Mouse (Mus musculus) spleen, embryonic (tissue): ENCODE data around the gene Zfp553.

Source experiments
- CTCF ChIA-PET: fragments of 350-600 bp; sonication (Branson Sonifier 250); formaldehyde crosslinking; loops from one replicate; lab custom pipeline; 2022; lab: Charles Lee

Zfp553 gene

DNA sequence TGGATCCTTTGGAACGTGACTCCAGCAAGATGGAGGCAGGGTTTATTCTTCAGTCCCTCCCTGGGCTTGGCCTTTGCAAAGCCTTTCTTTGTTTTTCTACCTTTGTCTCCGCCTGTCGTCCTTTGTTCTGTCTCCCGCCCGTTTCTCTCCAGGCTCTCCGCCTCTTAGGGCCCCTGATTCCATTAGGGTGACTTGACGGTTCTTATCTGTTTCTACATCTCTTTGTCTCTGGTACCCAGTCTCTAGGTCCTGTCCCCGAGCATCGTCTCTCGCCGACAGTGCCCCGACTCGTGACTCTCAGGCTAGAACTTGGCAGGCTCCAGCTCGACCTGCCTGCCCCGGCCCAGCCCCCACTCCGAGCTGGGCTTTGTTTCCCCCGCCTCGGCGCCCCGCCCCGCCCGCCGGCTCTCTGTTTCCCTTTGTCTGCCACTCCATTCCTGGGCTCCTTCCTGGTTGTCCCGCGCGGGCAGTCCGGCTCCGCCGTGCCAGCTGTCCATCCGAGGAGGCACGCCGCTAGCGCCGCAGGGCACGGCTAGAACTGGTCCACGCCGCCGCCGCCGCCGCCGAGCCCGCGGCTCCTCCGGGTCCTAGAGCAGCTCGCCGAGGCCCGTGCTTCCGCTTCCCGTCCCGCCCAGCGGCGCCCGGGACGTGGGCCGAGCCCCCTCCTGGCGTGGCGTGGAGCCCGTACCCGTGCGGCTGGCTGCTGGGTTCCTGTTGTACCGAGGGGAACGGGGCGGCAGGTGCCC lies at the start of gene Zfp553, which contains the start of gene Sept1:
Gene Zfp553 (plus strand): TSS at position 440 of the 746 bp plus-strand sequence.
Gene Sept1 (minus strand): TSS at position 509 of the 746 bp plus-strand sequence.
- CTCF ChIA-PET, result no interaction called here

DNA sequence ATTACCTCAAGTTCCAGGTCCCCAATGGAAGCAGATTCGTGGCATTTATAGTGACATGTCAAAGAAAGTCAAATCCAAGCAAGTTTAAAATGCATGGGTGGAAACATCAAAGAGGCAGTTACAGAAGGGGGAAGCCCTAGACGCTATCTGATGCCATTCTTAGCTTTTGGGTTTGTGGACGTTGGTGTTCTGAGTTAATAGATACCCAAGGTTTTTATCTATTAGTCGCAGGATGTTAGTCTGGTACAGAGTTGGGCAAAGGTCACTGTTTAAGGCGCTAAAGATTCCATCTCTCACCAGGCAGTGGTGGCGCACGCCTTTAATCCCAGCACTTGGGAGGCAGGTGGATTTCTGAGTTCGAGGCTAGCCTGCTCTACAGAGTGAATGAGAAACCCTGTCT lies 49.5 kb upstream of the Zfp553 start:
- CTCF ChIA-PET, result no interaction called here

- CTCF ChIA-PET, result interaction anchor here (0.7 kb wide), 1 partner anchor 70 kb away, joined by 4 read pairs; no protein-coding TSS in a partner anchor
Observed at GRCm38 (mm10) chr7:127183828-127184227, 49.0 kb upstream of the Zfp553 start.

DNA sequence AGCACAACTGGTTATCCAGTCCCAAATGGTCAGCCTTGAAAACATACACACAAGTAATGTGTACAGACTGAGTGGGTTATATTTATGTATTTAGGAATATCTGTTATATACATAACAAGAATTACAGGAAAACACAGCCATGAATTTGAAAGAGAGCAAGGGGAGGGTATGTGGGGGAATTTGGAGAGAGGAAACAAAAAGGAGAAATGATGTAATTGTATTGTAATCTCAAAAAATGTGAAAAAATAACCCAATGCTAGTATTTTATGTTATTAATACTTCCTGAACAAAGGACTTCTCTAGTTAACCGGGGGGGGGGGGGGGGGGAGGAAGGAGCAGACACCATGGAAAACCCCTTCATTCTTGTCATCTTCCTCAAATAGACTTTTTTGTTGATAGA lies 48.1 kb upstream of the Zfp553 start:
- CTCF ChIA-PET, result interaction anchor here (0.7 kb wide), 1 partner anchor 485 kb away, joined by 3 read pairs; no protein-coding TSS in a partner anchor

GRCm38 (mm10) chr7:127185601-127186000 lies 47.3 kb upstream of the Zfp553 start:
- CTCF ChIA-PET, result no interaction called here

DNA sequence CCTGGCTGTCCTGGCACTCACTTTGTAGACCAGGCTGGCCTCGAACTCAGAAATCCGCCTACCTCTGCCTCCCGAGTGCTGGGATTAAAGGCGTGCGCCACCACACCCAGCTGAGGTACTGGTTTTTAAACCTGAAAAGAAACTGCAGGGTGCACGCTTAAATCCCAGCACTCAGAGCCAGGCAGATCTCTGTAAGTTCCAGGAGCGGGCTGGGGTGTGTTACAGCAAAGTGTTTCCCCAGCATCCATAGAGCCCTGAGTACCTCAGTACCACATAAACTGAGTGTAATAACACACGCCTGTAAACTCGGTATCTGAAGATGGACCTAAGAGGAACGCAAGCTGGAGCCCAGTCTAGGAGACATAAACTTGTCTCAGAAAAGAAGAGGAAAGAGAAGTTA lies 45.5 kb upstream of the Zfp553 start:
- CTCF ChIA-PET, result no interaction called here

DNA sequence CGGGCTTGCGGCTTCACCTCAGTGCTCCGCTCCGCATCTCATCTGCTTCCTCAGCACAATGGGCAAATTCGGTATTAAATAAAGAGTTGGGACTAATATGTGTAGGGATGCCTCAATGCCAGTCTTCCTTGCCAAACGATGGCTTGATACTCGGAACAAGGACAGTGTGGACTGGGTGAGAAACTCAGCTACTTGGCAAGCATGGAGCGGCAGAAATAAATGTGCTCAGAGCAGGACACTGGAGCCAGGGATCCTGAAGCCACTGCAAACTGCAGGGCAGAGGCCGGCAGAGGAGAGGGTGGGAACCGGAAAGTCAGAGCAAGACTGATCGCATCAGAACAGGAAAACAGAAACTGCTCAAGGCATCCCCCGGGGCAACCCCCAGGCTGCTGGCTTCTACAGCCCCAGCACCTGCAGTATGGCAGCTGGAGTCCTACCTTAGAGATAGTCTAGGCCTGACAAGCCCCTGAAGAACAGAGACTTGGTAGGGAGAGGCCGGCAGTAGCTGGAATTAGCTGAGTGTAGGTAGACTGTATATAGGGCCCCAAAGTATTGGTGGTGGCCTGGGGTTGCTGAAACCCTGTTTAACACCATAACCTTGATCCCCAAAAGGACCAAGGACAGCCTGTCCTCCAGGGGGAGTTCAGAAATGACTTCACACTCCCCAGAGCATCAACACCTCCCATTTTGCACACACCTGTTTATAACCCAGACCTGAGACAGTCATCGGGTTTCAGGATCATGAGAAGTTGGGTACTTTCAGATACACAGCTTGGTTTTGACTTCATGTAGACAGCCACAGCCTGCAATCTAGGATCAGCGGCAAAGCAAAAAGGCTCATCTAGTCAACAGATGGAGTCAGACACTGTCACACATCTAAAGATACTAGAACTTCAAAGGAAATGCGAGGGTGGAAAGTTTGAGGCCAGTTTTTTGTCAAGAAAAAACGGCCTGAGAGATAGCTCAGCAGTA lies 44.3 kb upstream of the Zfp553 start:
- CTCF ChIA-PET, result no interaction called here

GRCm38 (mm10) chr7:127190672-127191071 lies 42.2 kb upstream of the Zfp553 start:
- CTCF ChIA-PET, result interaction anchor here (0.7 kb wide), 1 partner anchor 23 kb away, joined by 3 read pairs; no protein-coding TSS in a partner anchor

- CTCF ChIA-PET, result no interaction called here
Observed at GRCm38 (mm10) chr7:127192989-127193388, 39.9 kb upstream of the Zfp553 start.

- CTCF ChIA-PET, result no interaction called here
Observed at GRCm38 (mm10) chr7:127194011-127194632, 38.7 kb upstream of the Zfp553 start.

- CTCF ChIA-PET, result no interaction called here
Observed at GRCm38 (mm10) chr7:127194633-127195029, 38.2 kb upstream of the Zfp553 start.

DNA sequence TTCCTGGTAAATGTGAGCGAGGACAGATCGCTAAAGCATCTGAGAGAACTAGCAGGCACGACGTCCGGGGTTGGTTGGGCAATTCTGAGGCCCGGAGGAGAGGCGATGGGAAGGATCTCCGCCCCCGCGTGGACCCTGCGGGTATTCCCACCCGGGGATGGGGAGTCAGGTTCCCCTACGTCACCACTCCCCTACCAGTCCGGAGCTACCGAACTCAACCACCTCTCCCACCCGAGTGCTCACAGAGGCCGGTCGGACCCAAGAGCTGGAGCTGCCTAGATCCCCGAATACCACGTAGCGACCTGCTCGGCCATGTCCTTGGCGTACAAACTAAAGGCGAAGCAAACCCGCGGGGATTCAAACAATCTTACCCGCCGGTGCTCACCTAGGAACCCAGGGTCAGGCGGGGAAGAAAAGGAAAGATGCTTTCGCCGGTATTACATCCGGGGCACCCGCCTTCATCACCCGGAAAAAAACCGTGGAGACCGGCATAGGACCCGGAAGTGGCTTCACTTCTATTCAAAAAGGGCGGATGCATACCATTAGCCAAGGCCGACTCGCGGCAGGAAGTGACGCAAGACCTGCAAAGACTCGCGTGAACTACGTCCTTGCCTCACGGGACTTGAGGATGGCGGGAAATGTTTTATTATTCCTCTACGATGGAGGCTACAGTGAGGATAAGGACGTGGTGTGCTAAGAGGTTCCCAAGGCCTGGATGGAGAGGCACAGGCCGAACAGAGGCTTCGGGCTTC lies 37.1 kb upstream of the Zfp553 start, which contains the start of gene Cd2bp2:
Gene Cd2bp2 (minus strand): TSS at position 507 of the 752 bp plus-strand sequence.
- CTCF ChIA-PET, result no interaction called here

- CTCF ChIA-PET, result no interaction called here
Observed at GRCm38 (mm10) chr7:127196484-127196883, 36.4 kb upstream of the Zfp553 start.

DNA sequence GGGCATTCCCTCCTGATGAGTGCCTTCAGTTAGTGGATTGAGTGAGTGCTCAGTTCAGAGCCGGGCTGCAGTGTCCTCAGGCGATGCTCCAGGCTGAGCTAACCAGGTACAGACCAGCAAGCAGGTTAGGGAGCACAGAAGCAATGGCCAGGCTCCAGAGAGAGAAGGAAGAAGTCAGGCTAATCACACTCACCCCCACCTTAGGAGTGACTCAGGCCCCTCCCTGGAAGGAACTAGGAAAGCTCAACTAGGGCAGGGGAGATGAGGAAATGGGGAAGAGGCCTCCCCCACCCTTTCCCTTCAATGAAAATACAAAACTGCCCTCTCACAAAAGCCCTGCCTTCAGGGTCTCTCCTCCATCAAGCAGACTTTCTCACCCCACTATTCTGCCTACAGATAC lies 26.3 kb upstream of the Zfp553 start:
- CTCF ChIA-PET, result no interaction called here

DNA sequence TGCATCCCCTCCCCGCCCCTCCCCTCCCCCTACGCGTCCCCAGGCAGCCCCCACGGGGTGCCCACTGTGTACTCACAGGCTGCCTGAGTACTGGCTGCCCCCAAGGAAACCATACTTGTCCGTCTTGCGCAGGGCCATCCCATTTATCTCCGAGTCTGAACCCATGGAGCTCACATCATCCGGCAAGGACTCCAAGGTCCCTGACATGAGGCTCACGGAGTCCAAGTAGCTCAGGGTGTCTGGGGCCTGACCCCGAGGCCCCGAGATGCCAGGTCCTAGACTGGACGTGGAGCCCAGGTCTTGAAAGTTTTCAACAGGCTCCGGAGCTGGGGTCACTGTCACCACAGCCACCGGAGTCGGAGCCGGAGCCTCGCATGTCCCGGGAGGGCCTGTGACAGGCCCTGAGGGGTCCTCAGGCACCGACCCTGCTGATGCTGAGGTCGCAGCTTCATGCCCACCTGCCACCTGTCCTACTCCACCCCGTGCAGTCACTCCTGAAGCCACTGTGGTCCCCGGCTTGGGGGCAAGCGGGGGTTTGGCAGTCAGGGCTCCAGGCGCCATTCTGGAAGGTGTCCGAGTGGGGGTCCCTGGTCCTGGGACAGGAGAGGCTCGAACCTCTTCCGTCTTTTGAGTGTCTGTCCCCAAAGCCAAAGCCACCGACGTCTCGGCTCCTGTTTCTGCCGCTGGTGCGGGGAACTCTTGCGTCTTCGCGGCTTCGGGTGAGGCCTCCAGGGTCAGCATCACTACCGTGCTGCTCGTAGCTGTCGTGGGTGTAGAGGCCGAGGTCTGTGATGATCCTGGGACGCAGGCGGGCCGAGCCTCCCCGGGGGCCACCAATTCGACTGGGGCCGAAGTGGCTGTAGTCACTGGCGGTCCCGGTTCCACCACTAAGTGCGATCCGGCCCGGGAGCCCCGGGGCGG lies 25.2 kb upstream of the Zfp553 start:
- CTCF ChIA-PET, result no interaction called here

- CTCF ChIA-PET, result no interaction called here
Observed at GRCm38 (mm10) chr7:127208295-127208552, 24.6 kb upstream of the Zfp553 start, which contains the start of gene Tbc1d10b. Gene Tbc1d10b, minus strand, starts transcription at chr7:127208468.

DNA sequence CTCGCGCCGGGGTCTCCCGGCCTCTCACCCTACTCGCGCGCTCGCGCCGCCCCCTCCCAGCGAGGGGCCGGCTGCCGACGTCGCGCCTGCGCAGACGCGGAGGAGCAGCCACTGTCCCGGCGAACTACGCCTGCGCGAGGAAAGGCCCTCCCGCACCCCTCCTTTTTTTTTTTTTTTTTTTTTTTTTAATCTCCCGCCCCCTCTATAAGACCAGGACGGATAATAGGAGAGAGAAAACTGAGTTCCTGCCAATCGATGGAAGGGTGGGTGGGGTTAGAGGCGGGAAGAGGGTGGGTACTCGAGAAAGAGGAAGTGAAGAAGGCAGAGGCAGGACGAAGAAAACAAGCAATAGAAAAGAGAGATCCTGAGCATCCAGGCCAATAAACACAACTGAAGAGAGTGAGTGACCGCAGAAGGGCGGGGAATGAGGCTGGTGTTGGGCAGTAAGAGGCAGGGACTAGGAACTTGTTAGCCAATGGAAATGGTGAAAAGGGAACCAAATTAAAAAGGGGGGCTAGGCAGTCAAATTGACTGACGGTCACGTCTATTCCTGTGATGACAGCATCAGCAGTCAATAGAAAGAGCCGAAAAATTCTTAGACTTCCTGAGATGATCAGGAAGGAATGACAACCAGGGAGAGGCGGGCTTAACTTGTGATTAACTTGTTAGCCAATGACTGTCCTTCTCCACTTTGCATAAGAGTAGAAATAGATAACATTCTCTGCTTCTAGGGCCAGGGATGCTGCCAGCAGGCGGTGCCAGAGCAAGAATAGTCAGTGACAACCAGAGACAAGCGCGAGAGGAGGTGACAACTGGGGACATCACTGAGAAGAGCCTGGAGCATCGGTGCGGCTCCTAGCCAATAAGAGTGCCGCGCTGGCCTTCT lies 24.1 kb upstream of the Zfp553 start, which contains the start of gene Mylpf:
Gene Mylpf (plus strand): TSS at position 338 of the 886 bp plus-strand sequence.
- CTCF ChIA-PET, result no interaction called here

GRCm38 (mm10) chr7:127209851-127210250 lies 23.0 kb upstream of the Zfp553 start:
- CTCF ChIA-PET, result interaction anchor here (0.5 kb wide), 1 partner anchor 185 kb away, joined by 4 read pairs; no protein-coding TSS in a partner anchor

- CTCF ChIA-PET, result interaction anchor here (0.6 kb wide), 1 partner anchor 867 kb away, joined by 4 read pairs; no protein-coding TSS in a partner anchor
Observed at GRCm38 (mm10) chr7:127210266-127210665, 22.6 kb upstream of the Zfp553 start.
